8 mouse cellular contexts compared by ENCODE assay signal in the genomic region with DNA sequence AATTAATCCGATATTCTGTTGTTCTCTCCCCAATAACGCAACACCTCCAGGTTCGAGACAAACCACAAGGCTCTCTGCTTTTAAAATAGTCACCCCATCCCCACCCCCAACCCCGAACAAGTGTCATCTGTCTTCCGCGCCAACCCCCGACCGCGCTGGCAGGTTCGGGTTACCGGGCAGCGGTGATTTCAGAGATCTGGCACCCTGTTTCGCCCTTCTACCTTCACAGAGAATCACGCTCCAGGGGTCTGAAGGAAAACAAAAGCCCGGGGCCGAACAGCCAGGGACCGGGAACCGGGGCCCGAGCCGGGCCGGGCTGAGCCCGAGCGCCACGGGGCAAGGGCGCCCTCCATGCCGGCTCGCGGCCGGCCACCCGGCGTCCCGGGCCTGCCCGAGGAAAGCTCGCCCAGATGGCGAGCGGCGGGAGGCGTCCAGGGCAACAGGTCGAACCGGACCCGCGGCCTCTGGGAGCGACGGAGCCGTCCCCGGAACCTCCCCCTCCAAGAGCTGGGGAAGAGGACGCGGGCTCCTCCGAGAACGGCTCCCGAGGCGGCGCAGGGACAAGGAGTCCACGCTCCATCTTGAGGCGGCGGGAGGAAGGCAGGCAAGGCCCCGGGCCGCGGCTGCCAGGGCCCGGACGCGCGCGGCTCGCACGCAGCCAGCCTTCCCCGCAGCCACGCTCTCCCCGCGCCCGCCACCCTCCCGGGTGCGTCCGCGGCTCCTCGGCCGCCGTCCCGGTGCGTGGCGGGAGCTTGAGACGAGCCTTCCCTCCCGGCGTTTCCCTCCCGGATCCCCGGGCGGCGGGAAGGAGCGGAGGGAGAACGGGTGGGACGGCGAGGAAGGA. TPM values are rescaled to one million over a fixed set of nuclear protein-coding genes. Genes with fewer than 3 reads are reported as not detected.
DNase-seq lines count a peak whose midpoint lies in the region; ATAC-seq and TF ChIP-seq lines count a peak whose summit lies in the region.

No protein-coding gene starts in this region.

- peaks cover 26% of the 10 kb centered on the region for H3K4me1 ChIP-seq in hindbrain, embryonic 16.5 days (ENCODE audit: control insufficient read depth, insufficient read depth, low read depth, low read length)
- peaks cover 32% of the 10 kb centered on the region for H3K4me1 ChIP-seq in limb, embryonic 15.5 days
- H3K4me1 ChIP-seq in midbrain, embryonic 15.5 days, result peaks cover 38% of the 10 kb centered on the region

- H3K4me3 ChIP-seq in gastrocnemius, adult 2 months, result peak overlapping the region; percentile 90
- peak overlapping the region; percentile 85 for H3K4me3 ChIP-seq in hindbrain, embryonic 16.5 days (ENCODE audit: low read length)
- peak overlapping the region; percentile 93 for H3K4me3 ChIP-seq in limb, embryonic 15.5 days
- H3K4me3 ChIP-seq in midbrain, embryonic 15.5 days, result peak overlapping the region; percentile 95

- H3K36me3 ChIP-seq in hindbrain, embryonic 16.5 days (ENCODE audit: control insufficient read depth, insufficient read depth, low read length), result no peaks in the 10 kb centered on the region
- no peaks in the 10 kb centered on the region for H3K36me3 ChIP-seq in limb, embryonic 15.5 days
- no peaks in the 10 kb centered on the region for H3K36me3 ChIP-seq in midbrain, embryonic 15.5 days (replicated peaks)

- H3K4me2 ChIP-seq in hindbrain, embryonic 16.5 days (ENCODE audit: low read length), result peak overlapping the region; percentile 80
- H3K4me2 ChIP-seq in limb, embryonic 15.5 days, result peak overlapping the region; percentile 79
- peak overlapping the region; percentile 72 for H3K4me2 ChIP-seq in midbrain, embryonic 15.5 days

- under 1% methylated on average over 56 of the region's 92 CpGs for WGBS in hindbrain, embryonic 16.5 days
- WGBS in limb, embryonic 15.5 days, result 1% methylated on average over 82 of the region's 92 CpGs
- WGBS in midbrain, embryonic 15.5 days, result under 1% methylated on average over 89 of the region's 92 CpGs

- H3K27ac ChIP-seq in gastrocnemius, adult 2 months, result peak overlapping the region; percentile 99
- H3K27ac ChIP-seq in hindbrain, embryonic 16.5 days (ENCODE audit: low read depth, low read length), result peak overlapping the region; percentile 100
- H3K27ac ChIP-seq in limb, embryonic 15.5 days, result peak overlapping the region; percentile 90
- peak overlapping the region; percentile 99 for H3K27ac ChIP-seq in midbrain, embryonic 15.5 days

- TF ChIP-seq CTCF in gastrocnemius, adult 2 months (IDR thresholded peaks at IDR 0.05), result no peak; the same call in 1 of the 2 replicates

- DNase-seq in ovary, postnatal 10 days (ENCODE audit: low spot score), result peak; percentile 36
- no peak for DNase-seq in ovary, adult 18-20 months (ENCODE audit: low spot score)
- peak; percentile 86 to 87 for DNase-seq in cerebellum, postnatal 10 days
- peak; percentile 87 for DNase-seq in gastrocnemius, adult 2 months
- DNase-seq in spleen, postnatal 4 days (ENCODE audit: low spot score in 2 of 2), result peak; percentile 57 to 87

- H3K27me3 ChIP-seq in hindbrain, embryonic 16.5 days (replicated peaks; ENCODE audit: control insufficient read depth, insufficient read depth, low read length), result no peaks in the 10 kb centered on the region
- H3K27me3 ChIP-seq in limb, embryonic 15.5 days, result no peaks in the 10 kb centered on the region
- no peaks in the 10 kb centered on the region for H3K27me3 ChIP-seq in midbrain, embryonic 15.5 days (replicated peaks)

- peak; percentile 55 for ATAC-seq in hindbrain, embryonic 16.5 days
- peak; percentile 60; the same call in 1 of the 2 replicates for ATAC-seq in limb, embryonic 15.5 days (ENCODE audit: insufficient number of reproducible peaks, low FRiP score, low TSS enrichment, low read depth)
- peak; percentile 70 for ATAC-seq in midbrain, embryonic 15.5 days (replicated peaks)

- peak overlapping the region; percentile 99 for H3K9ac ChIP-seq in hindbrain, embryonic 16.5 days (ENCODE audit: low read depth, low read length)
- H3K9ac ChIP-seq in limb, embryonic 15.5 days, result peak overlapping the region; percentile 93
- peak overlapping the region; percentile 98 for H3K9ac ChIP-seq in midbrain, embryonic 15.5 days

- H3K9me3 ChIP-seq in hindbrain, embryonic 16.5 days (ENCODE audit: control insufficient read depth, low read length), result no peaks in the 10 kb centered on the region
- H3K9me3 ChIP-seq in limb, embryonic 15.5 days, result no peaks in the 10 kb centered on the region
- H3K9me3 ChIP-seq in midbrain, embryonic 15.5 days, result no peaks in the 10 kb centered on the region

- intact Hi-C loops in gastrocnemius, adult 2 months (cut with DNase I), result loop anchor here (2.0 kb wide), 1 partner anchor 15 kb away; no protein-coding TSS in a partner anchor

RNA-seq across cellular contexts. Expression of gene Clip1, which starts 0.8 kb away (rescaled TPM):
- 100 to 1,000 TPM; 286 to 331 TPM for total RNA-seq in gastrocnemius, adult 2 months (2021)
- 74.3 and 74.4 TPM in 2 replicates for polyA plus RNA-seq in hindbrain, embryonic 16.5 days (2015; fragmentation: Nextera tagmentation; extraction: Ambion mirVana)
- polyA plus RNA-seq in limb, embryonic 15.5 days (2015; fragmentation: Nextera tagmentation; extraction: Ambion mirVana), result 45.4 and 46.6 TPM in 2 replicates
- 85.5 and 91.5 TPM in 2 replicates for polyA plus RNA-seq in midbrain, embryonic 15.5 days (2015; fragmentation: Nextera tagmentation; extraction: Ambion mirVana)

RNA-seq across cellular contexts. Expression of gene Zcchc8, which starts 37.3 kb away (rescaled TPM):
- 10 to 100 TPM; 17.1 to 22.0 TPM for total RNA-seq in gastrocnemius, adult 2 months (2021)
- polyA plus RNA-seq in hindbrain, embryonic 16.5 days (2015; fragmentation: Nextera tagmentation; extraction: Ambion mirVana), result 48.6 and 58.6 TPM in 2 replicates
- polyA plus RNA-seq in limb, embryonic 15.5 days (2015; fragmentation: Nextera tagmentation; extraction: Ambion mirVana), result 62.3 and 62.7 TPM in 2 replicates
- polyA plus RNA-seq in midbrain, embryonic 15.5 days (2015; fragmentation: Nextera tagmentation; extraction: Ambion mirVana), result 68.0 and 69.7 TPM in 2 replicates
